Mouse (Mus musculus) stomach, embryonic 16.5 days (tissue): ENCODE data around the gene Astn1. TPM values are rescaled to one million over a fixed set of nuclear protein-coding genes. Genes with fewer than 3 reads are reported as not detected.

Source experiments
- ATAC-seq: fragments of 200-750 bp; cut with Nextera tagmentation; 2 replicates; pipeline ENCODE4 v1.8.0; 2017; ENCODE audit warnings: moderate number of reproducible peaks, moderate TSS enrichment; ENCODE audit not compliant: insufficient read depth, low FRiP score
- H3K27ac ChIP-seq: fragments of 300-500 bp; sonication (generic); 2 replicates; pipeline ENCODE4 v1.5.1; 2014; ENCODE audit warnings: low read length
- H3K27me3 ChIP-seq: fragments of 300-500 bp; sonication (generic); 2 replicates; pipeline ENCODE4 v1.6.1; 2014; ENCODE audit warnings: low read length, control low read depth, mixed read lengths; ENCODE audit not compliant: control insufficient read depth, insufficient read depth
- H3K36me3 ChIP-seq: fragments of 300-500 bp; sonication (generic); 2 replicates; pipeline ENCODE4 v1.6.1; 2014; ENCODE audit warnings: low read length; ENCODE audit not compliant: control insufficient read depth, insufficient read depth
- H3K4me1 ChIP-seq: fragments of 300-500 bp; sonication (generic); 2 replicates; pipeline ENCODE4 v1.6.1; 2014; ENCODE audit warnings: low read length, control low read depth, mixed read lengths; ENCODE audit not compliant: control insufficient read depth, insufficient read depth
- H3K4me2 ChIP-seq: fragments of 300-500 bp; sonication (generic); 2 replicates; pipeline ENCODE4 v1.6.1; 2014; ENCODE audit warnings: low read depth, low read length, mixed read lengths
- H3K4me3 ChIP-seq: fragments of 300-500 bp; sonication (generic); replicated peaks from 2 replicates; pipeline ENCODE4 v1.5.1; 2014; ENCODE audit warnings: mild to moderate bottlenecking, low read length
- H3K9ac ChIP-seq: fragments of 300-500 bp; sonication (generic); 2 replicates; pipeline ENCODE4 v1.6.1; 2014; ENCODE audit warnings: low read length
- H3K9me3 ChIP-seq: fragments of 300-500 bp; sonication (generic); replicated peaks from 2 replicates; pipeline ENCODE4 v1.6.1; 2016; ENCODE audit warnings: low read length, control low read depth; ENCODE audit not compliant: control insufficient read depth
- whole genome bisulfite sequencing: fragments of 180-500 bp; shearing (Covaris S2); extraction: QIAGEN DNeasy Blood & Tissue Kit; methylation state at CpG from one replicate; pipeline ENCODE4 v1.1.7; 2014; 5-methylcytosine and 5-hydroxymethylcytosine counted together
- polyA plus RNA-seq: library from polyadenylated mRNA; unstranded; fragments of >200 nt; fragmentation: Nextera tagmentation; extraction: Ambion mirVana; gene quantifications from 2 replicates; pipeline ENCODE4 v1.2.1, GENCODE M21; 2015

The Astn1 gene
- polyA plus RNA-seq, 1 experiment from 2014 or later: 1.2 TPM

GRCm38 (mm10) chr1:158554020-158554505, 192.0 kb downstream of the Astn1 start:
- ATAC-seq: peak; percentile 78
- no peaks in the 10 kb centered on the region for H3K9me3 ChIP-seq
- H3K4me3 ChIP-seq: no peak overlapping the region
- H3K27ac ChIP-seq: peak overlapping the region; percentile 12; the same call in 1 of the 2 replicates
- no peaks in the 10 kb centered on the region for H3K27me3 ChIP-seq
- H3K9ac ChIP-seq: no peak overlapping the region
- 25% methylated on average over 6 of the region's 6 CpGs for WGBS
- H3K36me3 ChIP-seq: no peaks in the 10 kb centered on the region
- 0 out of 2 replicates have a peak, but pooled peaks cover 2% of the 10 kb centered on the region for H3K4me1 ChIP-seq
- H3K4me2 ChIP-seq: no peak overlapping the region

- Histone ChIP-seq H3K4me1 (no peaks in the 10 kb centered on the region), H3K4me2 (no peak overlapping the region)
- WGBS: 91% methylated on average over 5 of the region's 5 CpGs
These were observed 211.1 kb downstream of the Astn1 start for GRCm38 (mm10) chr1:158573168-158573567.

GRCm38 (mm10) chr1:158573597-158573996, 211.5 kb downstream of the Astn1 start:
- Histone ChIP-seq H3K36me3 (no peaks in the 10 kb centered on the region), H3K27me3 (no peaks in the 10 kb centered on the region), H3K4me1 (no peaks in the 10 kb centered on the region), H3K4me3 (no peak overlapping the region), H3K9me3 (no peaks in the 10 kb centered on the region), H3K9ac (no peak overlapping the region), H3K4me2 (no peak overlapping the region), H3K27ac (no peak overlapping the region)
- no peak for ATAC-seq
- WGBS: 84% methylated on average over 7 of the region's 7 CpGs

More at GRCm38 (mm10) chr1:158573168-158573567, 211.1 kb downstream of the Astn1 start:
- Histone ChIP-seq H3K27me3 (no peaks in the 10 kb centered on the region), H3K27ac (no peak overlapping the region), H3K4me3 (no peak overlapping the region), H3K9ac (no peak overlapping the region), H3K9me3 (no peaks in the 10 kb centered on the region), H3K36me3 (no peaks in the 10 kb centered on the region)
- ATAC-seq: no peak

GRCm38 (mm10) chr1:158575997-158576396, 213.9 kb downstream of the Astn1 start:
- Histone ChIP-seq H3K27me3 (no peaks in the 10 kb centered on the region), H3K4me2 (no peak overlapping the region), H3K4me1 (no peaks in the 10 kb centered on the region), H3K36me3 (no peaks in the 10 kb centered on the region), H3K9me3 (no peaks in the 10 kb centered on the region), H3K27ac (no peak overlapping the region), H3K9ac (no peak overlapping the region), H3K4me3 (no peak overlapping the region)
- WGBS: 50% methylated on average over 1 of the region's 1 CpGs
- no peak for ATAC-seq

- Histone ChIP-seq H3K9ac (no peak overlapping the region), H3K4me1 (no peaks in the 10 kb centered on the region), H3K4me2 (no peak overlapping the region), H3K27me3 (no peaks in the 10 kb centered on the region), H3K36me3 (no peaks in the 10 kb centered on the region), H3K27ac (no peak overlapping the region), H3K4me3 (no peak overlapping the region), H3K9me3 (no peaks in the 10 kb centered on the region)
- ATAC-seq: no peak
These were observed 219.7 kb downstream of the Astn1 start for GRCm38 (mm10) chr1:158581806-158582205.

- H3K27me3 ChIP-seq: no peaks in the 10 kb centered on the region
- H3K4me2 ChIP-seq: no peak overlapping the region
These were observed 226.8 kb downstream of the Astn1 start for GRCm38 (mm10) chr1:158588903-158589302.

GRCm38 (mm10) chr1:158596726-158597448, 234.8 kb downstream of the Astn1 start:
- no peak overlapping the region for H3K4me2 ChIP-seq
- WGBS: 37% methylated on average over 16 of the region's 16 CpGs
- H3K9me3 ChIP-seq: no peaks in the 10 kb centered on the region
- no peak overlapping the region for H3K9ac ChIP-seq
- no peaks in the 10 kb centered on the region for H3K4me1 ChIP-seq
- no peaks in the 10 kb centered on the region for H3K36me3 ChIP-seq
- no peak overlapping the region for H3K27ac ChIP-seq
- ATAC-seq: no peak
- H3K27me3 ChIP-seq: no peaks in the 10 kb centered on the region
- H3K4me3 ChIP-seq: no peak overlapping the region

More at GRCm38 (mm10) chr1:158588903-158589302, 226.8 kb downstream of the Astn1 start:
- Histone ChIP-seq H3K4me3 (no peak overlapping the region), H3K9me3 (no peaks in the 10 kb centered on the region), H3K9ac (no peak overlapping the region), H3K4me1 (no peaks in the 10 kb centered on the region), H3K36me3 (no peaks in the 10 kb centered on the region), H3K27ac (no peak overlapping the region)
- no peak for ATAC-seq
- 73% methylated on average over 3 of the region's 3 CpGs for WGBS

GRCm38 (mm10) chr1:158597996-158598395, 235.9 kb downstream of the Astn1 start:
- 72% methylated on average over 7 of the region's 7 CpGs for WGBS
- Histone ChIP-seq H3K4me2 (no peak overlapping the region), H3K4me3 (no peak overlapping the region), H3K4me1 (no peaks in the 10 kb centered on the region), H3K9ac (no peak overlapping the region), H3K36me3 (no peaks in the 10 kb centered on the region), H3K27ac (no peak overlapping the region), H3K27me3 (no peaks in the 10 kb centered on the region), H3K9me3 (no peaks in the 10 kb centered on the region)
- no peak for ATAC-seq

- no peak for ATAC-seq
- Histone ChIP-seq H3K9me3 (no peaks in the 10 kb centered on the region), H3K4me2 (no peak overlapping the region), H3K4me3 (no peak overlapping the region), H3K9ac (no peak overlapping the region), H3K4me1 (no peaks in the 10 kb centered on the region), H3K36me3 (no peaks in the 10 kb centered on the region), H3K27me3 (no peaks in the 10 kb centered on the region), H3K27ac (no peak overlapping the region)
- 87% methylated on average over 2 of the region's 2 CpGs for WGBS
These were observed 237.4 kb downstream of the Astn1 start for GRCm38 (mm10) chr1:158599435-158599834.
